Mouse (Mus musculus) common myeloid progenitor, adult 5-6 weeks (primary cell): ENCODE results near the gene Mst1r. TPM values are rescaled to one million over a fixed set of nuclear protein-coding genes. Genes with fewer than 3 reads are reported as not detected.

Experiments used
- ATAC-seq: replicated peaks from 2 replicates; pipeline ENCODE4 v1.8.0; 2016; ENCODE audit warnings: low read depth, mild to moderate bottlenecking, moderate TSS enrichment, inconsistent platforms; ENCODE audit not compliant: poor library complexity, severe bottlenecking
- total RNA-seq: library from RNA; stranded (forward); fragments of 200-1000, 187-1606 nt; gene quantifications from 2 replicates; pipeline ENCODE4 v1.2.3, GENCODE M21; 2017

Mst1r gene
- total RNA-seq, 1 experiment from 2014 or later, result 0.41 TPM

GRCm38 (mm10) chr9:107910025-107910769 is 3.5 kb downstream of the Mst1r start:
- no peak for ATAC-seq

GRCm38 (mm10) chr9:107914764-107915420 is 8.2 kb downstream of the Mst1r start:
- ATAC-seq, result no peak

GRCm38 (mm10) chr9:107917895-107918608 is 11.4 kb downstream of the Mst1r start:
- no peak for ATAC-seq

- ATAC-seq, result no peak
Measured at GRCm38 (mm10) chr9:107918884-107919283, 12.2 kb downstream of the Mst1r start.

GRCm38 (mm10) chr9:107919441-107919840 is 12.8 kb downstream of the Mst1r start:
- ATAC-seq, result no peak

- ATAC-seq, result peak; percentile 50
Measured at GRCm38 (mm10) chr9:107923021-107923420, 16.3 kb downstream of the Mst1r start.

- peak; percentile 85 for ATAC-seq
Measured at GRCm38 (mm10) chr9:107923956-107924355, 17.3 kb downstream of the Mst1r start.

- no peak for ATAC-seq
Measured at GRCm38 (mm10) chr9:107925251-107925650, 18.6 kb downstream of the Mst1r start.

- ATAC-seq, result no peak
Measured at GRCm38 (mm10) chr9:107926920-107927420, 20.3 kb downstream of the Mst1r start.

- ATAC-seq, result no peak
Measured at GRCm38 (mm10) chr9:107927749-107928148, 21.1 kb downstream of the Mst1r start.

- ATAC-seq, result no peak
Measured at GRCm38 (mm10) chr9:107928169-107928568, 21.5 kb downstream of the Mst1r start, which contains the start of gene Actl11. Gene Actl11, plus strand, starts transcription at chr9:107928469.

GRCm38 (mm10) chr9:107932221-107932620 is 25.5 kb downstream of the Mst1r start:
- no peak for ATAC-seq

GRCm38 (mm10) chr9:107934146-107934545 is 27.5 kb downstream of the Mst1r start:
- no peak for ATAC-seq

GRCm38 (mm10) chr9:107935374-107935773 is 28.7 kb downstream of the Mst1r start, which contains the start of gene Camkv:
Gene Camkv, plus strand, starts transcription at chr9:107935674.
- ATAC-seq, result no peak

- ATAC-seq, result peak; percentile 59
Measured at GRCm38 (mm10) chr9:107935790-107936214, 29.1 kb downstream of the Mst1r start.

- ATAC-seq, result 0 out of 2 replicates have a peak, but pooled peaks have one; percentile 26
Measured at GRCm38 (mm10) chr9:107936215-107936822, 29.6 kb downstream of the Mst1r start.

- no peak for ATAC-seq
Measured at GRCm38 (mm10) chr9:107936831-107937230, 30.2 kb downstream of the Mst1r start.

- ATAC-seq, result 0 out of 2 replicates have a peak, but pooled peaks have one; percentile 14
Measured at GRCm38 (mm10) chr9:107947241-107948194, 40.8 kb downstream of the Mst1r start.
